Mouse (Mus musculus): ENCODE measurements around the gene Ovol1.

DNA sequence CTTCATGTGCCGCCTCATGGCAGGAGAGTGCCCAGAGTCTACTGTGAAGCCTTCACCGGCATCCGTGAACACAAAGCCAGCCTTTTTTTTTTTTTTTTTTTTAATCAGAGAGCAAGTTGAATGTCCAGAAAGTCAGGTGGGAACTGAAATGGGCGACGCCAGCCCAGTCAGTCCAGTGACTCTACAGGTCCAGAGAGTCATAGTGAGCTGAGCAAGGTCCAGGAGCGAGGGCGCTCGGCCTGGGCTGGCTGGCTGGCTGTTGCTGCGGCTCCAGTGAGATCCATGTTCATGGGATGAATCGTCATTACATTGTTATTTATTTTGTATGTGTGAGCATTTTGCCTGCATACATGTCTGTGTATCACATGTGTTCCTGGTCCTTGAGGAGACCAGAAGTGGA lies 2.3 kb upstream of the Ovol1 start:
- no peak for TF ChIP-seq CTCF (IDR thresholded peaks at IDR 0.05; ENCODE audit: low read depth)
- TF ChIP-seq EP300 (IDR thresholded peaks at IDR 0.05; ENCODE audit: low read depth): no peak
